Mouse (Mus musculus) frontal cortex, postnatal 36 days (tissue): ENCODE measurements at regions not wholly inside any gene's neighbourhood (a gene's known extent, or its start where the extent isn't known, plus 50 kb on each side); places are given as distances from the start of the nearest gene placed in this dataset.
A peak's percentile ranks its signal among the peaks of the same experiment; 100 is the strongest.

ENCODE experiments used
- DNase-seq, 2 experiments: peaks; one replicate each; pipeline ENCODE4 v3.0.0; 2022; ENCODE audit warnings: low spot score in 2 of 2

GRCm38 (mm10) chr2:161177355-161178021 is 68.6 kb upstream of the Chd6 start:
- peak; percentile 75 to 90 for DNase-seq

- no peak for DNase-seq
Observed at GRCm38 (mm10) chr2:161166681-161167080, 57.8 kb upstream of the Chd6 start.

GRCm38 (mm10) chr2:161165495-161165894 is 56.6 kb upstream of the Chd6 start:
- DNase-seq: no peak

- no peak for DNase-seq
Observed at GRCm38 (mm10) chr2:161164320-161164719, 55.4 kb upstream of the Chd6 start.
